Mouse (Mus musculus) gastrocnemius, postnatal 25 days (tissue): Measurements from ENCODE around the gene Pfdn2. TPM values are rescaled to one million over a fixed set of nuclear protein-coding genes. Genes with fewer than 3 reads are reported as not detected.

Experiments
- DNase-seq: peaks from one replicate; pipeline ENCODE4 v3.0.0; 2022
- total RNA-seq, 2 experiments: library from RNA; stranded (reverse); gene quantifications; 1 replicate in 1 of 2; 2 replicates in 1 of 2; pipeline ENCODE4 v1.2.3; 2021

Pfdn2 gene
- total RNA-seq, 2 experiments from 2014 or later: 85.5 to 89.0 TPM

- no peak for DNase-seq
These were observed 61.8 kb downstream of the Pfdn2 start for GRCm38 (mm10) chr1:171407263-171407662.

Other genes with a start within 250 kb of the Pfdn2 start
- 1 to 10 TPM in 1 of 2 experiments, under 1 TPM in 1; 0.69 to 1.2 TPM for gene Cfap126, start 231.8 kb upstream of the Pfdn2 start, total RNA-seq
- gene Sdhc, start 195.1 kb upstream of the Pfdn2 start, total RNA-seq: 100 to 1,000 TPM; 692 to 785 TPM
- gene Mpz, start 195.0 kb upstream of the Pfdn2 start, total RNA-seq: 100 to 1,000 TPM in 1 of 2 experiments, 10 to 100 TPM in 1; 99.1 to 120 TPM
- 10 to 100 TPM; 15.0 to 48.8 TPM for gene Pcp4l1, start 149.4 kb upstream of the Pfdn2 start, total RNA-seq
- not detected for gene Nr1i3, start 131.7 kb upstream of the Pfdn2 start, total RNA-seq
- 10 to 100 TPM; 52.0 to 52.5 TPM for gene Tomm40l, start 123.2 kb upstream of the Pfdn2 start, total RNA-seq
- gene Apoa2, start 120.6 kb upstream of the Pfdn2 start, total RNA-seq: not detected
- gene Fcer1g, start 111.3 kb upstream of the Pfdn2 start, total RNA-seq: 1 to 10 TPM; 3.2 to 3.9 TPM
- 1 to 10 TPM in 1 of 2 experiments, under 1 TPM in 1; 0.43 to 1.4 TPM for gene Adamts4, start 95.2 kb upstream of the Pfdn2 start, total RNA-seq
- gene Ndufs2, start 94.3 kb upstream of the Pfdn2 start, total RNA-seq: 1,000 to 10,000 TPM in 1 of 2 experiments, 100 to 1,000 TPM in 1; 872 to 1,009 TPM
- gene B4galt3, start 75.3 kb upstream of the Pfdn2 start, total RNA-seq: 1 to 10 TPM; 8.6 to 9.8 TPM
- 10 to 100 TPM in 1 of 2 experiments, 1 to 10 TPM in 1; 9.4 to 11.6 TPM for gene Ppox, start 64.5 kb upstream of the Pfdn2 start, total RNA-seq
- gene Usp21, start 57.7 kb upstream of the Pfdn2 start, total RNA-seq: 10 to 100 TPM; 14.2 to 15.7 TPM
- gene Ufc1, start 50.6 kb upstream of the Pfdn2 start, total RNA-seq: 10 to 100 TPM; 70.9 to 80.8 TPM
- 10 to 100 TPM; 26.4 to 29.6 TPM for gene Dedd, start 16.5 kb upstream of the Pfdn2 start, total RNA-seq
- 10 to 100 TPM; 21.8 to 21.9 TPM for gene Nit1, start within 50 bp of the Pfdn2 start, total RNA-seq
- not detected for gene Klhdc9, start 15.1 kb downstream of the Pfdn2 start, total RNA-seq
- gene Nectin4, start 24.4 kb downstream of the Pfdn2 start, total RNA-seq: not detected
- gene Arhgap30, start 43.3 kb downstream of the Pfdn2 start, total RNA-seq: under 1 TPM; 0.49 to 0.86 TPM
- 10 to 100 TPM; 24.6 to 25.2 TPM for gene Usf1, start 65.6 kb downstream of the Pfdn2 start, total RNA-seq
- gene Tstd1, start 73.2 kb downstream of the Pfdn2 start, total RNA-seq: 1 to 10 TPM in 1 of 2 experiments, under 1 TPM in 1; 0.95 to 1.3 TPM
- 1 to 10 TPM; 6.2 to 6.9 TPM for gene F11r, start 91.9 kb downstream of the Pfdn2 start, total RNA-seq
- 1 to 10 TPM; 1.6 to 1.9 TPM for gene Alyref2, start 157.8 kb downstream of the Pfdn2 start, total RNA-seq
- gene Itln1, start 189.6 kb downstream of the Pfdn2 start, total RNA-seq: not detected
- not detected for gene Cd244a, start 213.5 kb downstream of the Pfdn2 start, total RNA-seq